Comparison of ENCODE assay signal across 9 mouse cellular contexts in the genomic region with DNA sequence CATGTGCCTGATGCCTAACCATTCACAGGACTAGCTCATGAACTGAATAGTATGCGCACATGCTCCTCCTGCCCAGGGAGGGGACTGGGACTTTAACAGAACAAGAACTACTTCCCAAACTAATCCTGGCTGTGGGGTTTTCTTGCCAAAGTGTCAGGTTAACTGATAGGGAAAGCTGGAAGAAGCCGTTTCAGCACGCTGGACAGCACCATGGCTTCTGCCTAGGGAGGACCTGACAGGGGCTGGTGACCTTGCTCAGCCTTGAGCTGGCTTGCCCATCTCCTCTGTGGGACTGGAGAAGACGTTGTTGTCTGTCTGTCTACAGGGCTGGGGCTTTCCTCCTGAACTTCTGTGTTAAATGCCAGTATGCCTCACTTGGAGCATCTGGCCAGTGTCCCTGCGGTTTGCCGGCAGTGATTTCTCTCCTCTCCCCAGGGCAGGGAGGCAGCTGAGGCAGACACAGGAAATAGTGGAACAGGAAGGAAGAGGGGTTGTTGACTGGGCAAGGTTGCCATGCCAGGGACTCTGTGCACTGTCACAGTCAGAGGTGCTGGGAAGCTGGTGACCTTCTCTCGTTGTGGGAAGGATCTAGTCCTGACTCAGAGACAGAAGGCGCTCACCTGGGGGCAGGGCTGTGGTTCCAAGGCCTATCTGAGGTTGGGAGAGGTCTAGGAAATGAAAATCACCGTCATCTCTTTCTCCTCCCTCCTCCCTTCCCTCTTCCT.
DNase-seq lines count a peak whose midpoint lies in the region; ATAC-seq lines count a peak whose summit lies in the region.
"Had no signal": no experiment of that assay in that cellular context is flagged by ENCODE, and none has a peak within 500 bp of the region (broad histone marks: within the 10 kb centered on the region; RNA-seq: fewer than 3 reads in every experiment).

No protein-coding gene starts in this region.

- no peak overlapping the region for H3K9ac ChIP-seq in liver, embryonic 12.5 days
- H3K9ac ChIP-seq: embryonic facial prominence, embryonic 15.5 days had no signal

- 24% methylated on average over 9 of the region's 9 CpGs for WGBS in liver, embryonic 12.5 days (ENCODE audit: insufficient replicate concordance)

- no peaks in the 10 kb centered on the region for H3K4me1 ChIP-seq in liver, embryonic 12.5 days
- H3K4me1 ChIP-seq: embryonic facial prominence, embryonic 15.5 days had no signal

- no peaks in the 10 kb centered on the region for H3K27me3 ChIP-seq in liver, embryonic 12.5 days (replicated peaks)
- H3K27me3 ChIP-seq: embryonic facial prominence, embryonic 15.5 days had no signal

- no peaks in the 10 kb centered on the region for H3K9me3 ChIP-seq in liver, embryonic 12.5 days (replicated peaks)
- H3K9me3 ChIP-seq: embryonic facial prominence, embryonic 15.5 days had no signal

- ATAC-seq in liver, embryonic 12.5 days = no peak
- no peak for ATAC-seq in frontal cortex, adult (ENCODE audit: low TSS enrichment)

- DNase-seq in liver (peak; percentile 63), MN1 (ENCODE audit: low spot score) (no peak)
- DNase-seq in adrenal gland, adult 18-20 months (ENCODE audit: low spot score in 2 of 2) = peak; percentile 55
- peak; percentile 89 for DNase-seq in embryo, embryonic 10.5 days (ENCODE audit: low spot score)
- DNase-seq in kidney, postnatal 36 days = peak; percentile 8 to 77
- DNase-seq in ovary, postnatal 10 days (ENCODE audit: low spot score) = peak; percentile 45

- no peak overlapping the region for H3K4me3 ChIP-seq in liver, embryonic 12.5 days
- H3K4me3 ChIP-seq: embryonic facial prominence, embryonic 15.5 days had no signal

- no peak overlapping the region for H3K4me2 ChIP-seq in liver, embryonic 12.5 days
- H3K4me2 ChIP-seq: embryonic facial prominence, embryonic 15.5 days had no signal

- H3K36me3 ChIP-seq in liver, embryonic 12.5 days = no peaks in the 10 kb centered on the region
- H3K36me3 ChIP-seq: embryonic facial prominence, embryonic 15.5 days had no signal

- no peak overlapping the region for H3K27ac ChIP-seq in liver, embryonic 12.5 days
- H3K27ac ChIP-seq: embryonic facial prominence, embryonic 15.5 days had no signal
